Mouse (Mus musculus) thymus, postnatal 25 days (tissue): ENCODE measurements at regions not wholly inside any gene's neighbourhood (a gene's known extent, or its start where the extent isn't known, plus 50 kb on each side); places are given as distances from the start of the nearest gene placed in this dataset.

Experiments
- DNase-seq: peaks from one replicate; pipeline ENCODE4 v3.0.0; 2022

GRCm38 (mm10) chr17:10078536-10079319, 240.9 kb downstream of the Qk start:
- no peak for DNase-seq

GRCm38 (mm10) chr17:10073301-10073700, 246.4 kb downstream of the Qk start:
- no peak for DNase-seq

GRCm38 (mm10) chr17:10069251-10069650, 250.4 kb downstream of the Qk start:
- no peak for DNase-seq

GRCm38 (mm10) chr17:10065131-10065530, 254.5 kb downstream of the Qk start:
- no peak for DNase-seq

- DNase-seq, result no peak
Observed at GRCm38 (mm10) chr17:10062546-10063100, 257.0 kb downstream of the Qk start.

GRCm38 (mm10) chr17:10057736-10058135, 261.9 kb downstream of the Qk start:
- no peak for DNase-seq

- no peak for DNase-seq
Observed at GRCm38 (mm10) chr17:10056096-10056495, 263.6 kb downstream of the Qk start.

- no peak for DNase-seq
Observed at GRCm38 (mm10) chr17:10054375-10054774, 265.3 kb downstream of the Qk start.

GRCm38 (mm10) chr17:10044336-10044735, 275.3 kb downstream of the Qk start:
- DNase-seq, result no peak

- no peak for DNase-seq
Observed at GRCm38 (mm10) chr17:10042042-10042652, 277.5 kb downstream of the Qk start.

- DNase-seq, result no peak
Observed at GRCm38 (mm10) chr17:10040951-10041359, 278.7 kb downstream of the Qk start.

GRCm38 (mm10) chr17:10040375-10040774, 279.3 kb downstream of the Qk start:
- DNase-seq, result no peak

- DNase-seq, result no peak
Observed at GRCm38 (mm10) chr17:10037799-10038445, 281.7 kb downstream of the Qk start.

- no peak for DNase-seq
Observed at GRCm38 (mm10) chr17:10033510-10033909, 286.1 kb downstream of the Qk start.

GRCm38 (mm10) chr17:10031033-10031432, 288.6 kb downstream of the Qk start:
- no peak for DNase-seq

GRCm38 (mm10) chr17:10026770-10027169, 292.9 kb downstream of the Qk start:
- DNase-seq, result no peak

GRCm38 (mm10) chr17:10025212-10025611, 294.4 kb downstream of the Qk start:
- DNase-seq, result no peak

GRCm38 (mm10) chr17:10024323-10024722, 295.3 kb downstream of the Qk start:
- no peak for DNase-seq

GRCm38 (mm10) chr17:10012161-10012560, 307.5 kb downstream of the Qk start:
- DNase-seq, result no peak

- no peak for DNase-seq
Observed at GRCm38 (mm10) chr17:10011728-10012127, 307.9 kb downstream of the Qk start.

GRCm38 (mm10) chr17:10001071-10001591, 318.5 kb downstream of the Qk start:
- no peak for DNase-seq

GRCm38 (mm10) chr17:9995321-9995720, 324.3 kb downstream of the Qk start:
- no peak for DNase-seq

GRCm38 (mm10) chr17:9990744-9991143, 321.2 kb upstream of the Pabpc6 start:
- DNase-seq, result no peak
